Mouse (Mus musculus): ENCODE data around the gene Bard1.

The Bard1 gene

GRCm38 (mm10) chr1:71045141-71045540, 57.8 kb downstream of the Bard1 start:
- no peak for DNase-seq

GRCm38 (mm10) chr1:71043951-71044350, 59.0 kb downstream of the Bard1 start:
- no peak for DNase-seq

GRCm38 (mm10) chr1:71036999-71037398, 65.9 kb downstream of the Bard1 start:
- no peak for DNase-seq

GRCm38 (mm10) chr1:71035565-71035964, 67.4 kb downstream of the Bard1 start:
- DNase-seq: no peak

GRCm38 (mm10) chr1:71022766-71023165, 80.2 kb downstream of the Bard1 start:
- no peak for DNase-seq

GRCm38 (mm10) chr1:71014345-71014744, 88.6 kb downstream of the Bard1 start:
- DNase-seq: no peak

- no peak for DNase-seq
Observed at GRCm38 (mm10) chr1:71005998-71006397, 96.9 kb downstream of the Bard1 start.

- DNase-seq: no peak
Observed at GRCm38 (mm10) chr1:71004177-71004576, 98.8 kb downstream of the Bard1 start.

GRCm38 (mm10) chr1:71003741-71004140, 99.2 kb downstream of the Bard1 start:
- DNase-seq: no peak

GRCm38 (mm10) chr1:70997377-70997993, 105.5 kb downstream of the Bard1 start:
- no peak for DNase-seq

- DNase-seq: no peak
Observed at GRCm38 (mm10) chr1:70996766-70997165, 106.2 kb downstream of the Bard1 start.

All from right cerebral cortex, adult 18-20 months (tissue).